ENCODE assay signal across 9 mouse cellular contexts in the genomic region with DNA sequence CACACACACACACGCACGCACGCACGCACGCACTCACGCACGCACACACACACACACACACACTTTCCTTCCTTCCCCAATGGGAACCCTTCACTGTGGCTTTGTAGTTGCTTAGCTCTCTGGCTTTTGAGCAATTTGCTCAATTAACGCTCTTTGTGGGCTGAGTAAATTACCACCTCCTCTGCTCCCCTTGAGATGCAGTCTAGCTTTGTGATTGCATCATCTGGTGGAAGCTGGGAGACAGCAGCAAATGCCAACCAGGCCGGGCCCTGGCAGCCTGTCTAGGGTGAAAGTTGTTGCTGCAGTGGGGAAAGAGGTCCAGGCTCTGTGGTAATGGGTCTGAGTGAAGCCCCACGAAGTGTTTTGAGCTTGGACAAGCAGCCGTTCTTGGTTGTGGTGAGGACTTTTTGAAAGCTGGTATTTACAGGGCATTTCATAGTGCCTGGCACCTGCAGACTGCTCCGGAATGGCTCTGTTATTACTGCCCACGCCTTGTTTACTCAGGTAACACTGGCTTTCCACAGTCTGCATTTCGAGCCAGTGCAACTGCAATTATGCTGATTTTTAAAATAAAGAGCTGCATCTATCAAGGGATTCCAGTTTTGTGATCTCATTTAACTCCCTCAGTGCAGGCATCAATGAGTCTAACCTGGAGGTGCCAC. TPM values are rescaled to one million over a fixed set of nuclear protein-coding genes. Genes with fewer than 3 reads are reported as not detected.
DNase-seq lines count a peak whose midpoint lies in the region; ATAC-seq and TF ChIP-seq lines count a peak whose summit lies in the region.
"Had no signal": no experiment of that assay in that cellular context is flagged by ENCODE, and none has a peak within 500 bp of the region (broad histone marks: within the 10 kb centered on the region; RNA-seq: fewer than 3 reads in every experiment).

No protein-coding gene starts in this region.

- peak; percentile 28 for DNase-seq in kidney, adult 2 months
- no peak for DNase-seq in kidney, adult 11 months
- peak; percentile 88 for DNase-seq in 416B (ENCODE audit: low read depth)
- peak; percentile 69 for DNase-seq in adrenal gland, postnatal 14 days
- peak; percentile 31 to 44 for DNase-seq in layer of hippocampus, postnatal 10 days (ENCODE audit: low spot score in 2 of 2)
- peak; percentile 16 for DNase-seq in splenic B cell, adult 2 months (ENCODE audit: low read depth, low spot score)

- peak overlapping the region; percentile 73; the same call in 1 of the 2 replicates for H3K27ac ChIP-seq in kidney, adult 2 months (ENCODE audit: insufficient read depth, low read depth, low read length)
- H3K27ac ChIP-seq in heart, embryonic 12.5 days (ENCODE audit: poor library complexity, severe bottlenecking) = no peak overlapping the region
- no peak overlapping the region for H3K27ac ChIP-seq in kidney, embryonic 15.5 days

- H3K27me3 ChIP-seq in kidney, adult 2 months (replicated peaks; ENCODE audit: control insufficient read depth, insufficient read depth, low read length) = no peaks in the 10 kb centered on the region
- no peaks in the 10 kb centered on the region for H3K27me3 ChIP-seq in splenic B cell, adult 2 months (ENCODE audit: control insufficient read depth, insufficient read depth, low read length, poor library complexity, severe bottlenecking)
- no peaks in the 10 kb centered on the region for H3K27me3 ChIP-seq in heart, embryonic 12.5 days (replicated peaks)
- H3K27me3 ChIP-seq in kidney, embryonic 15.5 days = no peaks in the 10 kb centered on the region
- H3K27me3 ChIP-seq: Patski had no signal

- H3K4me3 ChIP-seq in kidney, adult 2 months (ENCODE audit: insufficient read depth, low read depth, low read length) = no peak overlapping the region
- no peak overlapping the region for H3K4me3 ChIP-seq in heart, embryonic 12.5 days
- H3K4me3 ChIP-seq in kidney, embryonic 15.5 days (replicated peaks) = no peak overlapping the region

- no peak for TF ChIP-seq POLR2A in kidney, adult 2 months (IDR thresholded peaks at IDR 0.05; ENCODE audit: low read depth, low read length)

- 65% methylated on average over 14 of the region's 14 CpGs for WGBS in kidney, adult 2 months
- 87% methylated on average over 14 of the region's 14 CpGs for WGBS in heart, embryonic 12.5 days
- WGBS in kidney, embryonic 15.5 days = 77% methylated on average over 14 of the region's 14 CpGs

- no peak overlapping the region for H3K9ac ChIP-seq in heart, embryonic 12.5 days
- H3K9ac ChIP-seq in kidney, embryonic 15.5 days = no peak overlapping the region

- TF ChIP-seq CTCF in kidney, adult 2 months (conservative IDR thresholded peaks at IDR 0.05; ENCODE audit: insufficient read depth, insufficient read length, low read depth, low read length) = no peak

- H3K4me2 ChIP-seq in heart, embryonic 12.5 days = no peak overlapping the region
- H3K4me2 ChIP-seq in kidney, embryonic 15.5 days = no peak overlapping the region

- ATAC-seq in heart, embryonic 12.5 days (ENCODE audit: insufficient number of reproducible peaks, low FRiP score) = no peak
- ATAC-seq in kidney, embryonic 15.5 days (replicated peaks; ENCODE audit: low FRiP score) = no peak
- ATAC-seq: Patski had no signal

- no peaks in the 10 kb centered on the region for H3K4me1 ChIP-seq in kidney, adult 2 months (ENCODE audit: control insufficient read depth, insufficient read depth, low read length)
- no peaks in the 10 kb centered on the region for H3K4me1 ChIP-seq in heart, embryonic 12.5 days (replicated peaks)
- H3K4me1 ChIP-seq in kidney, embryonic 15.5 days = peaks cover 2% of the 10 kb centered on the region; the same call in 1 of the 2 replicates

- H3K9me3 ChIP-seq in heart, embryonic 12.5 days (replicated peaks) = peaks cover 7% of the 10 kb centered on the region; the same call in 1 of the 2 replicates
- no peaks in the 10 kb centered on the region for H3K9me3 ChIP-seq in kidney, embryonic 15.5 days (replicated peaks)

- no peaks in the 10 kb centered on the region for H3K36me3 ChIP-seq in kidney, adult 2 months (ENCODE audit: control insufficient read depth, insufficient read depth, low read length)
- no peaks in the 10 kb centered on the region for H3K36me3 ChIP-seq in splenic B cell, adult 2 months (ENCODE audit: control insufficient read depth, insufficient read depth, low read length, poor library complexity, severe bottlenecking)
- peaks cover 6% of the 10 kb centered on the region; the same call in 1 of the 2 replicates for H3K36me3 ChIP-seq in heart, embryonic 12.5 days
- H3K36me3 ChIP-seq in kidney, embryonic 15.5 days = no peaks in the 10 kb centered on the region

RNA-seq across cellular contexts. Expression of a gene that starts 10.0 kb away (rescaled TPM):
- polyA plus RNA-seq in kidney, adult 2 months (2012; rRNA removed) = 4.1 and 4.9 TPM in 2 replicates
- 8.0 and 8.3 TPM in 2 replicates for total RNA-seq in adrenal gland, postnatal 14 days (2021)
- 10 to 100 TPM; 15.5 to 18.8 TPM for total RNA-seq in layer of hippocampus, postnatal 10 days (2021)
- 5.4 and 5.7 TPM in 2 replicates for polyA plus RNA-seq in heart, embryonic 12.5 days (2016; fragmentation: Nextera tagmentation; extraction: Ambion mirVana)
- 4.9 and 5.4 TPM in 2 replicates for polyA plus RNA-seq in kidney, embryonic 15.5 days (2015; fragmentation: Nextera tagmentation; extraction: Ambion mirVana)
